Mouse (Mus musculus) fat pad, adult 2 months (tissue): Measurements from ENCODE around the gene Actr1b.
A peak's percentile ranks its signal among the peaks of the same experiment; 100 is the strongest.

Source experiments
- DNase-seq: peaks from one replicate; pipeline ENCODE4 v3.0.0-alpha.2; 2011; ENCODE audit warnings: low read depth, low spot score; ENCODE audit errors: extremely low read depth

Gene Actr1b

DNA sequence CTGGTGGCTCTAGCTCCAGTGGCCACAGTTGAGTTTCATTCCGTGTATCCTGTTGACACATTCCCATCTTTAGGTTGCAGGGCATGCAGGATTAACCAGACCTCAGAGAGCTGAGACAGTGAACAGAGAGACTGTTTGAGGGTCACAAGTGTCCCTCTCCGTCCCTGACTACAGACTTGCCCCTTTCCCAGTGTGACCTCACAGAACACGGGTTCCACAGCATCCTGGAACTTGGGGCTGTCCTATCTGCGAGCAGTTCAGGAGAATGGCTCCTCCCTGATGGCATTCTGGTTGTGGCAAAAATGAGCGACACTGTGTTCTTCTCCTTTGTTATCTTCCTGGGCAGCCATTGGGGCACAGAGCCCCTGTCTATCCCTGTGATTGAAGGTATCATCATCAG is at the start of gene Actr1b:
Actr1b (minus strand) TSS at position 112 of the 400 bp plus-strand sequence.
- DNase-seq = no peak

- no peak for DNase-seq
These were observed 47.3 kb upstream of the Actr1b start, which contains the start of gene Zap70 for GRCm38 (mm10) chr1:36761568-36761967. Zap70 (plus strand) TSS chr1:36761798.

DNA sequence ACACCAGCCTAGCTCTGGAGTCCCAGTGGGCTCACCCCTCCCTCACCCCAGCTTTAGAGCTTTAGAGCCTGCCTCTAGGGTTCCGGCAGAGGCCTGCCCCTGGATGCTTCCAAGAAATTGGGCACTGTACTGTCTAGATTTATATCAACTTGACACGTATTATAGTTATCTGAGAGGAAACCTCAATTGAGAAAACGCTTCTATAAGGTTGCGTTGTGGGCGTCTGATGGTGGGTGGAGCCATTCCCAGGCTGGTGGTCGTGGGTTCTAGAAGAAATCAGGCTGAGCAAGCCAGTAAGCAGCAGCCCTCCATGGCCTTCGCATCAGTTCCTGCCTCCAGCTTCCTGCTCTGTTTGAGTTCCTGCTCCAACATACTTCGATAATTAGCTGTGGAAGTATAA is 46.8 kb upstream of the Actr1b start:
- no peak for DNase-seq

GRCm38 (mm10) chr1:36760401-36760800 is 46.2 kb upstream of the Actr1b start:
- DNase-seq = no peak

GRCm38 (mm10) chr1:36759076-36759475 is 44.9 kb upstream of the Actr1b start:
- no peak for DNase-seq

GRCm38 (mm10) chr1:36758553-36758952 is 44.3 kb upstream of the Actr1b start:
- DNase-seq = no peak

DNA sequence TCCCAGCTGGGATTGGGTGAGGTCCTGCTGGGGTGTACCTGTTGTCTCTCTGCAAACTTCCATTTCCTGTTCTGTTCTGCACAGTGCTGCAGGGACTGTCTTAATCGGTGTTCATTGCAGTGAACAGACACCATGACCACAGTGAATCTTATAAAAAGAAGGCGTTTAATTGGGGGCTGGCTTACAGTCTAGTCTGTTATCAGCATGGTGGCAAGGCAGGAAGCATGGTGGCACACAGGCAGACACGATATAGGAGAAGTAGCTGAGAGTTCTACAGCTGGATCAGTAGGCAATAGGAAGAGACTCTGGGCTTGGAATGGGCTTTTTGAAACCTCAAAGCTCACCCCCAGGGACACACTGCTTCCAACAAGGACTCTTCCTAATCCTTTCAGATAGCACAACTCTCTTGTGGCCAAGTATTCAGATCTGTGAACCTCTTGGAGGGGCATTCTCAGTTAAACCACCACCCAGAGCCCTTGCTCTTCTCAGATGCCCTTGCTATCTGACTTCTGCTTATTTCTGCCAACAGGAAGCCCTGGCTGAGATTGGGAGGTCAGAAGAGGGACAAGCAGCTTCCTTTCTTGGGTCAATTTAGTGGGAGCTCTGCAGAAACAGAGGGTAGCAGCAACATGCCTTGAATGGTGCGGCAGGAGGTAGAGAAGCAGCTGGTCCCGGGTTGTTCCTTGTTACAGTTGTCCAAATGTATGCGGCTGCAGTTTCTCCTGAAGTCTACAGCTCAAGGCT is 39.9 kb upstream of the Actr1b start:
- DNase-seq = no peak

DNA sequence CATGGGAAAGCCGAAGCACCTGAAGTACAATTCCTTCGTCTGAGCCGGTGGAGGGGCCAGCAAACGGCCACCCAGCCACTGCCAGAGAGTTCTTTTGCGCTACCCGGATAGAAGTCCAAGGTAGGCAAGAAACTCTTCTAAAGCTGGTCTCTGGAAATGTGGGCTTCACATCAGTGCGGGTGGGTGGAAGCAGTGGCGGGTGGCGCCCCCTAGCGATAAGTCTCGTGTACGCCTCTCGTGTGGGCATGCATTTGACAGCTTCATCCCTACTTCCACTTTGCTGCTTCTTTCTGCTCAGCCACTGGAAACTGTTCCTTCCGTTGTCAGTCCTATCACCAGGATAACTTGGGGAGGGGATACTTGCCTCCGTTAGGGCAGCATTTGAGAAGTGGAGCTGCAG is 32.2 kb upstream of the Actr1b start:
- DNase-seq = no peak

- no peak for DNase-seq
These were observed 31.4 kb upstream of the Actr1b start for GRCm38 (mm10) chr1:36745661-36746060.

DNA sequence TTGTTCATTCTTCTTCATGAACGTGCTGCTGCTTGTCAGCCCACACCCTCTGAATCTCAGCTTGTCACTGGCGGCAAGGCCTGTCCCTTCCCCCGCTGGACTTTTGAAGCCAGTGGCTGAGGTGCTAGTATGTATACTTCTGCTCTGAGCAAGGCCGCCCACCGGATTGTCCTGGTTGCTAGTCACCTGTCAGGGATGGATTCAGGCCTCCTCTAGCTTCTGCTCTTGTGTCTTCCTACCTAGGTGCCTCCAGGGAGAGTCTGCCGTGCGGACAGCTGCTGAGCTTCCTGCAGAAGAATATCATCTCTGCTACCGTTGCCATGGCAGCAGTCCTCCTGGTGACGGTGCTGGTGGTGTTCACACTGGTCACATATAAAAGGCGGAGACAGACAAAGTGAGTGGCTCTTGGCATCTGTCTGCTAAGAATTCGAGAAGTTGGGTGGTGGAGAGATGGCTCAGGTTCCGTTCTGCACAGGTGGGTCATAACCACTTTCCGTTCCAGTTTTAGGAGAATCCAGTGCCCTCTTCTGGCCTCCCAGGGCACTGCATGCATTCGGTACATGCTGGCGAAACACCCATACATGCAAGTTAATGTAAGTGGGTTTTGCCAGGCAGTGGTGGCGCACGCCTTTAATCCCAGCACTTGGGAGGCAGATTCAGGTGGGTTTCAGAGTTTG is 30.2 kb upstream of the Actr1b start:
- DNase-seq = no peak

GRCm38 (mm10) chr1:36743046-36743445 is 28.8 kb upstream of the Actr1b start:
- DNase-seq = no peak

DNA sequence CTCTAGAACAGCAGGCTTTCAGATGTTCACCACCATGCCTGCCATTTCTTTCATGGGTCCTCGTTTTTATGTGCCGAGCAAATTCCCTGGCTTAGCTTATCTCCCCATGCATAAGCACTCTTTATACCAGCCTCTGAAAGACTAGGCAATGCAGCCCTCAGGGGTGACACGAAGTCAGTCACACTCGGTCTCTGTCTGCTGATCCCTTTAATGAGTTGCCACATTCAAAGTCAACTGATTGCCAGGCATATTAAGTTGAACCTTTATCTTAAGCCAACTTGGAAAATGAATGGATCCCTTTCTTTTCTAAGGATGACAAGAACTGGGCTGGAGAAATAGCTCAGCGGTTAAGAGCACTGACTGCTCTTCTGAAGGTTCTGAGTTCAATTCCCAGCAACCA is 25.0 kb upstream of the Actr1b start:
- DNase-seq = peak; percentile 61

GRCm38 (mm10) chr1:36737300-36737699 is 23.1 kb upstream of the Actr1b start:
- DNase-seq = no peak

DNA sequence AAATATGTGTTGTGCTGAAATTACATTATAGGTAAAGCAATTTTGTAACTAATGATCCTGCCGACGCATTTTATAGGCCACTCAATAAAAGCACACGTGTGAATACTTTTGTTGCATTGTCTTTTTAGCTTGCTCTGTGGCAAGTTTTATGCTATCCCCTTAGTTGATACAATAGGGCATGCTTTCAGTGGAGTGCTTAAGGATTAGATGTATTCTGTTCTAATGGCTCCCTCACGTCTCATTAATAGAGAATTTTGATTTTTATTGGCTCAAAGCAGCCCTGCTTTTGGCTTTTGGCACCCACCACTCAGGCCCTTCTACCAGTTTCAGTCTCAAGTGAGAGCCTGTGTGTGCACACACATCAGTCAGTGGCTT is 9.8 kb upstream of the Actr1b start:
- no peak for DNase-seq

DNA sequence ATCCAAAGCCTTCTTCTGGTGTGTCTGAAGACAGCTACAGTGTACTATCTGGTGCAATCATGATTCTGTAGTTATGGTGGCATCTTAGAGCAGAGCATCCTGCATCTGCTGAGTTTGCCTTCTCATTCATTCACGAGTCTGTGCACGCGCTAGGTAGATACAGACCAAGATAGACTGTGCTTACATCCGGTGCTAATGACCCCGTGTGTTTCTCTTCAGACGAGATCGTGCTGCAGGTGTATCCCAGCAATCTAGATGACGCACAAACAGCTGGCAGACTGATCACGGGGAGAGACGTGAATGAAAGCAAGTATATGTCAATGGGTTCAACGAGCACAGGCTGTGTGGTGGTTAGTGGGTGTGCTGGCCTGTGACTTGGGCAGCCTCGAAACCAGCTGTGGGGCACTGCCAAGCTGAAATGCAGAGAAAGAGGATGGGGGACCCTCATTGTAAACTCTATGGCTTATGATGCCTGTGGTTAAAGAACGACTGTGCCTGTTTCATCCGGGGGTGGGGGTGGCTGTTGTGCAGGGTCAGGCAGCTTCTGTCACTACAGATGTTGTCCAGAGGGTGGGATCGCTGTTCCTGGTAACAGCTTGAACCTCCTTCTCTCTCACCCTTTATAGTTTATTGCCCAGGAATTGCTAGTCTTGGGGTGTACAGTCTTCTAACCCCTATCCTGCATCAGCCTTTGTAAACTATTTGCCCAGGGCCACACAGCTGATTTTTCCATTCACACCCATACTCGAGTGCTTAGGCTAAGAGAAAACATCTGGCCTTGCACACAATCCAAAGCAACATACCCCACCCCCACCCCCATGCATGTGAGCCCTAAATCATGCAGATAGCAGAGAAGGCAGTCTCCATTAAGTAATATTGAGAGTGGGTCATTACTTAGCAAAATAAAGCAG is 9.2 kb upstream of the Actr1b start:
- DNase-seq = no peak

DNA sequence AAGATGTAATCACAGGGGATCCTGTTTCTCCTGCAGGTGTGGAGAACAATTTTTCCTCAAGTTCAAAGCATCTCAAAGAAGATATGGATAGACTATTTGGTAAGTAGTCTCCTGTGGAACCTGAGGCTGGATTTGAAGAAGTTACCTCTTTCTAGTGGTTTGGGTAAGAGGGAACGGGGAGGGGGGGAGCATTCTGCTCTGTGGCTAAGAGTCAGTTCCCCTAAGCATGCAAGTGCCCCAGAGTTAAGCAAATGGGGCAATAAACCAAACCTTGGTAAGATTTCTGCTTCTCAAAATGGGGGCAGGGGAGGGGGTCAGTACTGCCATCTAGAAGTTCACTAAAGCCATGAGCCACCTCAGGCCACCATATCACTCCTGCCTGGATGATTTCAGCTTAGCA is 4.6 kb upstream of the Actr1b start:
- no peak for DNase-seq

DNA sequence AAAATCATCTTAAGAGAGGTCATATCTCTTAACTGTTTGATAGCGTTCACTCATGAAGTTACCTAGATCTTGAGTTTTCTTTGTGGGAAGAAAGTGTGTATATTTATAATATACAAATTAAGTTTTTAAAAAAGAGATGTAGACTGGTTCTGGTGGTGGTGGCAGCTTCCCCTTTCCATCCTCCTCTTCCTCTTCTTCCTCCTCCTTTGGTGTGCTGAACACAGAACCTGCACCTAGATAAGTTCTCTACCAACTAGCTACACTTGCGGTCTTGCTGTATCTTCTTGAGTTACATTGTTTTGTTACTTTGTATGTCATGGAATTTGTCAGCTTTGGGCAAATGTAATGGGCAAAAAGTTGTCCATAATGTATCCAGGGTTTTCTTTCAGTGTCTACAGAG is 3.1 kb downstream of the Actr1b start:
- DNase-seq = no peak

GRCm38 (mm10) chr1:36709854-36710280 is 4.4 kb downstream of the Actr1b start, which contains the start of gene 4933424G06Rik:
4933424G06Rik (plus strand) TSS chr1:36710149.
- peak; percentile 72 for DNase-seq

GRCm38 (mm10) chr1:36709055-36709853 is 5.0 kb downstream of the Actr1b start:
- DNase-seq = no peak

DNA sequence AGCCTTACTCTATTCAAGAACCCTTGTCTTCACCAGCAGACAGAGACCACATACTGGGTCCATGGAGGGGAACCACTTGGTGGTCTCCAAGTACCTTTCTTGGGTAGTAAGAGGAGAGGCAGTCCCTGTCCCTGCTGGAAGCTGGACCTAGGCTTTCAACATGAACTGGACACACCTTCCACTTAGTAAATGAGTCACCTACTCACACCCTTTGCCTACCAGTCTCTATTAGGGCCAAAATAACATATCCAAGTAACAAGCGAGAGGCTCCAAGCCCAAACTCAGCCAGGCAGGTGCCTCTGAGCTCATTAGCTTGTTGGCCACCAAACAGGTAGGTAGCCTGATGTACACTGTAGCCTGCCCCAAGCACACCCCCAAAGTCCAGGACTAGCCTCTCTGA is 5.6 kb downstream of the Actr1b start:
- no peak for DNase-seq

- DNase-seq = no peak
These were observed 6.4 kb downstream of the Actr1b start for GRCm38 (mm10) chr1:36707797-36708196.
